Mouse (Mus musculus) gastrocnemius, adult 18-20 months (tissue): ENCODE measurements at regions not wholly inside any gene's neighbourhood (a gene's known extent, or its start where the extent isn't known, plus 50 kb on each side); places are given as distances from the start of the nearest gene placed in this dataset.
A peak's percentile ranks its signal among the peaks of the same experiment; 100 is the strongest.

ENCODE experiments used
- DNase-seq: peaks from one replicate; pipeline ENCODE4 v3.0.0; 2021; ENCODE audit warnings: low spot score

GRCm38 (mm10) chr4:81970472-81970871, 527.9 kb upstream of the Mpdz start:
- DNase-seq: peak; percentile 35

GRCm38 (mm10) chr4:81969621-81970115, 527.1 kb upstream of the Mpdz start:
- no peak for DNase-seq

- DNase-seq: no peak
Observed at GRCm38 (mm10) chr4:81966054-81966623, 523.5 kb upstream of the Mpdz start.

GRCm38 (mm10) chr4:81963112-81963511, 520.5 kb upstream of the Mpdz start:
- no peak for DNase-seq

- DNase-seq: no peak
Observed at GRCm38 (mm10) chr4:81962586-81962985, 520.0 kb upstream of the Mpdz start.

- no peak for DNase-seq
Observed at GRCm38 (mm10) chr4:81960552-81961534, 518.2 kb upstream of the Mpdz start.

GRCm38 (mm10) chr4:81956926-81957694, 514.5 kb upstream of the Mpdz start:
- DNase-seq: no peak

- no peak for DNase-seq
Observed at GRCm38 (mm10) chr4:81953023-81953422, 510.4 kb upstream of the Mpdz start.

- peak; percentile 66 for DNase-seq
Observed at GRCm38 (mm10) chr4:81937384-81937783, 494.8 kb upstream of the Mpdz start.

GRCm38 (mm10) chr4:81930956-81931355, 488.3 kb upstream of the Mpdz start:
- DNase-seq: no peak

GRCm38 (mm10) chr4:81928581-81929244, 486.1 kb upstream of the Mpdz start:
- no peak for DNase-seq

GRCm38 (mm10) chr4:81927176-81927714, 484.6 kb upstream of the Mpdz start:
- DNase-seq: no peak

- DNase-seq: no peak
Observed at GRCm38 (mm10) chr4:81926662-81927141, 484.1 kb upstream of the Mpdz start.

GRCm38 (mm10) chr4:81925611-81926010, 483.0 kb upstream of the Mpdz start:
- DNase-seq: no peak

GRCm38 (mm10) chr4:81924120-81924519, 481.5 kb upstream of the Mpdz start:
- DNase-seq: no peak

GRCm38 (mm10) chr4:81922876-81923275, 480.3 kb upstream of the Mpdz start:
- DNase-seq: no peak

- no peak for DNase-seq
Observed at GRCm38 (mm10) chr4:81914971-81915370, 472.4 kb upstream of the Mpdz start.

GRCm38 (mm10) chr4:81913296-81913695, 470.7 kb upstream of the Mpdz start:
- peak; percentile 85 for DNase-seq

- DNase-seq: peak; percentile 77
Observed at GRCm38 (mm10) chr4:81912653-81913052, 470.0 kb upstream of the Mpdz start.

GRCm38 (mm10) chr4:81899961-81900540, 457.4 kb upstream of the Mpdz start:
- peak; percentile 48 for DNase-seq
